Mouse (Mus musculus) hematopoietic multipotent progenitor cell, adult 10-12 weeks (in vitro differentiated cells): Measurements from ENCODE around the gene Olfr1506. TPM values are rescaled to one million over a fixed set of nuclear protein-coding genes. Genes with fewer than 3 reads are reported as not detected.

Experiments
- polyA plus RNA-seq: library from polyadenylated mRNA; stranded (reverse); fragments of >175 nt; gene quantifications from 2 replicates; pipeline ENCODE4 v1.2.3, GENCODE M21; 2012; ENCODE audit warnings: low replicate concordance

The Olfr1506 gene
- not detected in 2 replicates for polyA plus RNA-seq

DNA sequence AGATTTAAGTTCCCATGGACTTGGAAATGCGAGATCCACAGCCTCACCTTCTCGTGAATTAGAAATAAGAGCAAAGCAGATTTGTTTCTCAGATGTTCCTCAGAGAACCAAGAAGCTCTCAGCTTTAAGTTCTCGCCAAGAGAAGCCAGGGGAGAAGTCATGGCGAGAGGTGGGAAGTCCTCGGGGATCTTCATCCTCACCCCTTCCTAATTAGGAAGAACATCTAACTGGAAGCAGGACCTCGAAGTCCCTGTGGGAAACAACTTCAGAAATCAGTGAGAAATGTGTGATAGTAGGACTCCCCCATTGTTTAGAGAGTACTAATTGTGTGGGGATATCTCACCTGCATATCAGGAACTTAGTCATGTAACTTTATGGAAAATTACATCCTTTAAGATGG is at the start of gene Olfr1506:
TSS of gene Olfr1506 (minus strand) at position 101 of the 400 bp plus-strand sequence.

DNA sequence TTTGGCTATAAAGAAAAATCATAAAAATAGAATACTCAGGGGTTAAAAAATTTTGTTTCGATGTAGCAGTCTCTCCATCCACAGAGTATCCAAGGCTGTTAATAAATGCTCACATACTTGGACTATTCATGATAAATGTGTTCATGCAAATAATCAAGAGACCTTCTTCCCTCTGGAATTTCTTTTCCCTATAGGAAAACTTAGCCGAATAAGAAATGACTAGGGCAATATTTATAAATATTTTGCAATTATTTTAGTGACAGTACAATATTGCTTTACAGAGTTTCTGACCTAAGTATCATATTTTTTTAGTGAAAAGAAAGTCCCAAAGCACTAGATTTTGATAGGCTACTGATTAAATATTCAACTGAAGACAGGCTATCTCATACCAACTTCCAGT is 46.6 kb upstream of the Olfr1506 start, which contains the start of gene Olfr1271:
TSS of gene Olfr1271 (minus strand) at position 101 of the 400 bp plus-strand sequence.

DNA sequence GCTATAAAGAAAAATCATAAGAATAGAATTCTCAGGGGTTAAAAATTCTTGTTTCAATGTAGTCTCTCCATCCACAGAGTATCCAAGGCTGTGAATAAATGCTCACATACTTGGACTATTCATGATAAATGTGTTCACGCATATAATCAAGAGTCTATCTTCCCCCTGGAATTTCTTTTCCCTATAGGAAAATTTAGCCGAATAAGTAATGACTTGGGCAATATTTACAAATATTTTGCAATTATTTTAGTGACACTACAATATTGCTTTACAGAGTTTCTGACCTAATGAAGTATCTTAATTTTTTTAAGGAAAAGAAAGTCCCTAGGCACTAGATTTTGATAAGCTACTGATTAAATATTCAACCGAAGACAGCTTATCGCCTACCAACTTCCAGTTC is 33.2 kb upstream of the Olfr1506 start, which contains the start of gene Olfr142:
TSS of gene Olfr142 (minus strand) at position 101 of the 400 bp plus-strand sequence.

Other genes starting within 250 kb of the Olfr1506 start
- not detected in 2 replicates for gene Olfr1261, start 233.3 kb downstream of the Olfr1506 start, polyA plus RNA-seq
- not detected in 2 replicates for gene Olfr1262, start 224.3 kb downstream of the Olfr1506 start, polyA plus RNA-seq
- gene Olfr1263, start 212.4 kb downstream of the Olfr1506 start, polyA plus RNA-seq, result not detected in 2 replicates
- gene Olfr1264, start 198.9 kb downstream of the Olfr1506 start, polyA plus RNA-seq, result not detected in 2 replicates
- gene Olfr1265, start 189.2 kb downstream of the Olfr1506 start, polyA plus RNA-seq, result not detected in 2 replicates
- not detected in 2 replicates for gene Olfr140, start 160.9 kb downstream of the Olfr1506 start, polyA plus RNA-seq
- not detected in 2 replicates for gene Olfr1269, start 103.1 kb downstream of the Olfr1506 start, polyA plus RNA-seq
- gene Olfr32, start 82.2 kb downstream of the Olfr1506 start, polyA plus RNA-seq, result not detected in 2 replicates
- gene Olfr1270, start 71.4 kb downstream of the Olfr1506 start, polyA plus RNA-seq, result not detected in 2 replicates
- gene Olfr142, start 33.1 kb upstream of the Olfr1506 start, polyA plus RNA-seq, result not detected in 2 replicates
- gene Olfr1271, start 46.5 kb upstream of the Olfr1506 start, polyA plus RNA-seq, result not detected in 2 replicates
- not detected in 2 replicates for gene Olfr1272, start 68.3 kb upstream of the Olfr1506 start, polyA plus RNA-seq
- not detected in 2 replicates for gene Gm13769, start 97.7 kb upstream of the Olfr1506 start, polyA plus RNA-seq
- gene Olfr1274-ps, start 174.2 kb upstream of the Olfr1506 start, polyA plus RNA-seq, result not detected in 2 replicates